Mouse (Mus musculus) embryonic fibroblast, embryonic 13.5 days (primary cell): ENCODE data around the gene Hoxa6.

Experiments used
- CTCF ChIP-seq: IDR thresholded peaks from 2 replicates; pipeline ENCODE4 v1.5.1; 2011; ENCODE audit warnings: mild to moderate bottlenecking, control low read depth, low read length, moderate library complexity, borderline replicate concordance; ENCODE audit not compliant: insufficient read depth
- POLR2A ChIP-seq: IDR thresholded peaks from 2 replicates; pipeline ENCODE4 v1.6.1; 2011; ENCODE audit warnings: low read depth, mild to moderate bottlenecking, control low read depth, low read length, moderate library complexity

DNA sequence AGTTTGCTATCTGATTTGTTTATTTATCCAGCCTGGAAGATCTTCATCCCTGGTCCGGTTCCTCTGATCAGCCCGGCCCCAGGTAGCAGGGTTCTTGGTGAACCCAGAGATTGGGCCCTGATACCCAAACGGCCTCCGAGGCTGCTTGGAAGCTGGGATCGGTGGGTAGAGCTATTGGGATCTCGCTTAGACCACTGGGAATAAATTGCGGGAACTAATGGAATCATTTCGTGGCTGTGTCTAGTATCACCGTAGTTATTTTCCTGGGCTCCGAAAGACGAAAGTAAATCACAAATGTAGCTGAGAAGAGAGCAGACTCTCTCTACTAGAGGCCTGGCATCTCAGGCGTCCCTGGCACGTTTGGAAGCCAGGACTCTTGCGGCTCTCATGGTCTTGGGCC lies 3.3 kb downstream of the Hoxa6 start:
- TF ChIP-seq CTCF (no peak), POLR2A (no peak)
